Mouse (Mus musculus): ENCODE results near the gene Cfl1.
"Not testable (repeated sequence)": the region's sequence is repeated elsewhere in the genome, so short reads cannot be mapped to it uniquely, and the experiment has no call there.

Gene Cfl1

GRCm38 (mm10) chr19:5488878-5489571 lies 1.2 kb upstream of the Cfl1 start:
- DNase-seq (ENCODE audit: low read depth, low spot score): peak; percentile 97

- DNase-seq (ENCODE audit: low read depth, low spot score): peak; percentile 44
Measured at GRCm38 (mm10) chr19:5489721-5490120, 534 bp upstream of the Cfl1 start.

- peak; percentile 91 for DNase-seq (ENCODE audit: low read depth, low spot score)
Measured at GRCm38 (mm10) chr19:5490898-5491708, 848 bp downstream of the Cfl1 start.

GRCm38 (mm10) chr19:5492641-5493040 lies 2.4 kb downstream of the Cfl1 start:
- no peak for DNase-seq (ENCODE audit: low read depth, low spot score)

GRCm38 (mm10) chr19:5493301-5493721 lies 3.1 kb downstream of the Cfl1 start:
- not testable (repeated sequence) for DNase-seq (ENCODE audit: low read depth, low spot score)

GRCm38 (mm10) chr19:5494314-5494713 lies 4.1 kb downstream of the Cfl1 start:
- no peak for DNase-seq (ENCODE audit: low read depth, low spot score)

GRCm38 (mm10) chr19:5495353-5496051 lies 5.2 kb downstream of the Cfl1 start:
- no peak for DNase-seq (ENCODE audit: low read depth, low spot score)

- no peak for DNase-seq (ENCODE audit: low read depth, low spot score)
Measured at GRCm38 (mm10) chr19:5496052-5496370, 5.8 kb downstream of the Cfl1 start.

- DNase-seq (ENCODE audit: low read depth, low spot score): no peak
Measured at GRCm38 (mm10) chr19:5500330-5500875, 10.1 kb downstream of the Cfl1 start.

GRCm38 (mm10) chr19:5503687-5504086 lies 13.4 kb downstream of the Cfl1 start, which contains the start of gene 1700020D05Rik:
Gene 1700020D05Rik (minus strand): TSS chr19:5503787.
- DNase-seq (ENCODE audit: low read depth, low spot score): no peak

GRCm38 (mm10) chr19:5510031-5511026 lies 20.1 kb downstream of the Cfl1 start, which contains the start of gene Snx32:
Gene Snx32 (minus strand): TSS chr19:5510538.
- peak; percentile 97 for DNase-seq (ENCODE audit: low read depth, low spot score)

- peak; percentile 44 for DNase-seq (ENCODE audit: low read depth, low spot score)
Measured at GRCm38 (mm10) chr19:5511074-5511632, 20.9 kb downstream of the Cfl1 start.

- no peak for DNase-seq (ENCODE audit: low read depth, low spot score)
Measured at GRCm38 (mm10) chr19:5512091-5513004, 22.1 kb downstream of the Cfl1 start.

GRCm38 (mm10) chr19:5513005-5513349 lies 22.7 kb downstream of the Cfl1 start:
- DNase-seq (ENCODE audit: low read depth, low spot score): no peak

- DNase-seq (ENCODE audit: low read depth, low spot score): no peak
Measured at GRCm38 (mm10) chr19:5515840-5516777, 25.9 kb downstream of the Cfl1 start.

GRCm38 (mm10) chr19:5516906-5517505 lies 26.8 kb downstream of the Cfl1 start:
- DNase-seq (ENCODE audit: low read depth, low spot score): no peak

GRCm38 (mm10) chr19:5518721-5519120 lies 28.5 kb downstream of the Cfl1 start:
- DNase-seq (ENCODE audit: low read depth, low spot score): no peak

GRCm38 (mm10) chr19:5525204-5525603 lies 34.9 kb downstream of the Cfl1 start:
- DNase-seq (ENCODE audit: low read depth, low spot score): no peak

Measured in CD4-positive, CD25-positive, alpha-beta regulatory T cell, adult 2 months (primary cell).